Mouse (Mus musculus): ENCODE results near the gene Trafd1. TPM values are rescaled to one million over a fixed set of nuclear protein-coding genes. Genes with fewer than 3 reads are reported as not detected.
A peak's percentile ranks its signal among the peaks of the same experiment; 100 is the strongest.

Gene Trafd1
- total RNA-seq (2021), result 10 to 100 TPM; 78.9 to 81.2 TPM
- long read RNA-seq, experiment 1, transcript Trafd1-201 (12 exons, 2,503 nt), result major isoform, 28 of 70 reads
- long read RNA-seq, experiment 1, partial matches to known transcripts, result 6 of 70 reads
- long read RNA-seq, experiment 1, other reads (novel, unspliced or antisense), result 34 of 70 reads
- long read RNA-seq, experiment 2, transcript Trafd1-201 (12 exons, 2,503 nt), result major isoform, 20 of 64 reads
- long read RNA-seq, experiment 2, partial matches to known transcripts, result 8 of 64 reads
- long read RNA-seq, experiment 2, other reads (novel, unspliced or antisense), result 32 of 64 reads

DNA sequence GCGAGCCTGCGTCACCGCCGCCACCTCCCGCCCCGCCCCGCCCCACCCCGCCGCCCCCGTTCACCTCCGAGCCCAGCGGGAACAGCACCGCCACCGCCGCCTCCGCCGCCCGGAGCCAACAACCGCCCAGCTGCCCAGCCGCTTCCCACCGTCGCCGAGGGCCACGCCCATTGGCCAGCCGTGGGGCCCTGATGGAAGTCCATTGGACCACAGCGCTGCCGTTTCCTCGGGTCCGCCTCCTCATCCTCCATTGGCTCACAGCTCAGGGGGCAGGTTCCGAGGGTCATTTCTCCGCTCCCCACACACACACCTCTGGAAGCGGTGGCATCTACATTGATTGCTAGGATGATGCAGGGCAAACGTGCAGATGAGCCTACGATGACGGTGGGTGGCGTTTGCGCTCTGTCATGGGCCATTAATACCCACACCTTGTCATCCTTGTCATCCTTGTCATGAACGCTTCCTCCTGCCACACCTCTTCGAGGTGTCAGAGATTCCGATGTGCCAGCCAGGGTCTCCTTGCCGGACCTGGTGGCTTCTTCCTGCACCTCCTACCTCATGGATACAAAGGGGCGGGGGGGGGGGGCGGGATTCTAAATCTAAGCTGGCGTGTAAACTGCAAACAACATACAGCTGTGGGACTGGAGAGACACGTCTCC lies at the start of gene Trafd1:
Trafd1 (minus strand) TSS at position 172 of the 659 bp plus-strand sequence.
- intact Hi-C loops (cut with DNase I), result loop anchor here (5.0 kb wide), 1 partner anchor 163 kb away; the partner anchor contains the start of gene Hectd4
- peak; percentile 91 to 94 for DNase-seq (ENCODE audit: extremely low spot score in 1 of 2, low spot score in 2 of 2)
- Histone ChIP-seq H3K27ac (peak within 1 kb of the TSS; percentile 97), H3K4me3 (peak within 1 kb of the TSS; percentile 80)
- no peak for TF ChIP-seq CTCF (IDR thresholded peaks at IDR 0.05)

DNA sequence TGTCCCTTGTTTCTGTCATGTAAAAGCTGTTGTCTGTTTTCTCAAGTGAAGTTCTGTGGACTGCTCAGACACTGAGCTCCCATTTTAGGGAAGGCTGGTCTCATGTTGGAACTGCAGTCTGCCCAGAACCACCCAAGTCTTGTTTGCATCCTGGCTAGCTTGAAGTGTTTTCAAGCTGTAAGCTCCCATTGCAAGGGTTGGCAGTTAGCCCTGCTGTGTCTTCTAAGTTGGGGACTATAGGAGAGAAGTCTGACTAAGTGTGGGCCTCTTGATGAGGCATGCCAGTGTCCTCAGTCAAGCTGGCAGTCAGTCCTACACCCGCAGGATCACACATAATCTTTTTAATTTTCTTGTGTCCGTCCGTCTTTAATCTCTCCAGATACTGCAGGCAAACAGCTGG lies 43.5 kb upstream of the Trafd1 start:
- no peak for DNase-seq (ENCODE audit: extremely low spot score in 1 of 2, low spot score in 2 of 2)
- Histone ChIP-seq H3K4me3 (no peak overlapping the region), H3K27ac (no peak overlapping the region)
- no peak for TF ChIP-seq CTCF (IDR thresholded peaks at IDR 0.05)
- intact Hi-C loops (cut with DNase I), result no loop called here

DNA sequence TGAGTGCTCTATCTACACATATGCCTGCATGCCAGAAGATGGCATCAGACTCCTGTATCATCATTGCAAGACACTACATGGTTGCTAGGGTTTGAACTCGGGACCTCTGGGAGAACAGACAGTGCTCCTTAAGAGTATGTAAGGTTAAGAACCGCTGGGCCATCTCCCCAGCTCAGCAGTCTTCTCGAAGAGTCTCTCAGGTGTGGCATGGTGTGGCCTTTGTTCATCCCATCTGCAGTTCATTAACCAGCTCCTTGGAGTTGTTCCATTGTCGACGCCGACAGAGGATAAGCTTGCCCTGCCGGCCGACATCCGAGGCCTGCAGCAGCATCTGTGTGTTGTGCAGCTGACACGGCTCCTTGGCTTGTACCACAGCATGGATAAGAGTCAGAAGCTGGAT lies 37.9 kb upstream of the Trafd1 start:
- intact Hi-C loops (cut with DNase I), result no loop called here
- Histone ChIP-seq H3K4me3 (no peak overlapping the region), H3K27ac (no peak overlapping the region)
- DNase-seq (ENCODE audit: extremely low spot score in 1 of 2, low spot score in 2 of 2), result no peak
- no peak for TF ChIP-seq CTCF (IDR thresholded peaks at IDR 0.05)

DNA sequence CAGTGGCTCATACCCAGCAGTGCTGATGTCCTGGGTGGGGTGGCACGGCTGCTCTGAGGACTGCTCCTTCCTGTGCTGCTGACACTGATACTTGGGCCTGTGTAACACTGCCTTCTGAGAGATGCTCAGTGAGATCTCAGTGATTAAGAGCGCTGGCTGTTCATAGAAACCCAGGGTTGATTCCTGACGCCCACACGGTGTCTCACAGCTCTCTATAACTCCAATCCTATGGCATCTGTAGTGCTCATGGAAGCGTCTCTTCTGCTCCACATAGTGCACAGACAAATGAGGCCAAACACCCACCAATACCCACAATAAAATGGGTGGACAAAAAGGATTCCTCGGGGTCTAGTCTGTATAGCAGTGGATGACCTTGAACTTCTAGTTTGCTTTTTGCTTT lies 37.4 kb upstream of the Trafd1 start:
- no peak overlapping the region for H3K4me3 ChIP-seq
- TF ChIP-seq CTCF (IDR thresholded peaks at IDR 0.05), result no peak
- intact Hi-C loops (cut with DNase I), result no loop called here
- DNase-seq (ENCODE audit: extremely low spot score in 1 of 2, low spot score in 2 of 2), result no peak
- H3K27ac ChIP-seq, result no peak overlapping the region

DNA sequence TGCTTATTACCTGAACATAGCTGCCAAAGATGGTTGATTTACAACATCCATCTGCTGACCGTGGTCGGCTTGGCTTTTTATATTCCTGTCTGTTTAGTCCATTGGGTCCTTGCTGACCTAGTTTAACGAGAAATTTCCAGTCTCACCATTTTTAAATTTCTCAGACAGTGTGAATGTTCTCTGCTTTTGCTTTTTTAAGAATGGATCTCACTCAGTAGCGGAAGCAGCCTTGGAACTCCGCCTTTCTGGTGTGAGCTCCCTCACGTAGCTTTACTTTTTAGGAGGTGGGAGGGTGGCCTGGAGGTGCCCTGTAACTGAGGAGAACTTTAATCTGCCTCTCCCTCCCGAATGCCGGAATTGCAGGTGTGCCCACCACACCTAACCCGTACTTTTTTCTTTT lies 35.3 kb upstream of the Trafd1 start:
- Histone ChIP-seq H3K4me3 (no peak overlapping the region), H3K27ac (no peak overlapping the region)
- no peak for TF ChIP-seq CTCF (IDR thresholded peaks at IDR 0.05)
- DNase-seq (ENCODE audit: extremely low spot score in 1 of 2, low spot score in 2 of 2), result no peak
- intact Hi-C loops (cut with DNase I), result no loop called here

DNA sequence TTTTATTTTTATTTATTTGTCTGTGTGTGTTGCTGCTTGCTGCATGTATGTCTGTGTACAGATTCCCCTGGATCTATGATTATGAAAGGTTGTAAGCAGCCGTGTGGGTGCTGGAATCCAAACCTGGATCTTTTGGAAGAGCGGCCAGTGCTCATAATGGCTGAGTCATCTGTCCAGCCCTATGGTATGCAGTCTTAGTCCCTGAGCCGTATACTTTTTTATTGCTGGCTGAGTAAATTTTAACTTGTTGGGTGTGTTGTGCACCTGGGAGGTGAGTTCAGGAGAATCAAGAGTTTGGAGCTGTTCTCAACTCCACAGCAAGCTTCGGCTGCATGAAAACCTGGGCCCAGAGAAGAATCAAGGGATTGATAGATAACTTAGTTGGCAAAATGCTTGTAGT lies 25.5 kb upstream of the Trafd1 start:
- intact Hi-C loops (cut with DNase I), result no loop called here

DNA sequence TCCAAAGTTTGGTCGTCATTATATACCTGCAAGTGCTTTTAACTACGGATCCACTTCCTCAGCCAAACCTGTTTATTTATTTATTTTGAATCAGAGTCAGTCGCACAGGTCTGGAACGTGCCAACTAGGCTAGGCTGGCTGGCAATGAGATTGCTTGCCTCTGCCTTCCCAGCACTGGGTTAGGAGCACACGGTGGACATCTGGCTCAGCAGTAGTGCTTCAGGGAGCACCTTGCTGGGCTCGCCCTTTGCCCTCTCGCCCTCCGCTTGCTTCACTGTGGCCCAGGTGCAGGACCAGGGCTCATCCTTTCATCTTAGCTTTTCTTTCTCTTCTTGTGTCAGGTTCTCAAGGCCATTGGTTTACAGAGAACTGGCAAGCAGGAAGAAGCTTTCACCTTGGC lies 22.4 kb upstream of the Trafd1 start:
- no peak overlapping the region for H3K4me3 ChIP-seq
- no peak for DNase-seq (ENCODE audit: extremely low spot score in 1 of 2, low spot score in 2 of 2)
- no peak for TF ChIP-seq CTCF (IDR thresholded peaks at IDR 0.05)
- no peak overlapping the region for H3K27ac ChIP-seq
- intact Hi-C loops (cut with DNase I), result no loop called here

More for the DNA sequence above, 25.5 kb upstream of the Trafd1 start:
- H3K27ac ChIP-seq, result no peak overlapping the region
- TF ChIP-seq CTCF (IDR thresholded peaks at IDR 0.05), result no peak
- DNase-seq (ENCODE audit: extremely low spot score in 1 of 2, low spot score in 2 of 2), result no peak
- H3K4me3 ChIP-seq, result no peak overlapping the region

DNA sequence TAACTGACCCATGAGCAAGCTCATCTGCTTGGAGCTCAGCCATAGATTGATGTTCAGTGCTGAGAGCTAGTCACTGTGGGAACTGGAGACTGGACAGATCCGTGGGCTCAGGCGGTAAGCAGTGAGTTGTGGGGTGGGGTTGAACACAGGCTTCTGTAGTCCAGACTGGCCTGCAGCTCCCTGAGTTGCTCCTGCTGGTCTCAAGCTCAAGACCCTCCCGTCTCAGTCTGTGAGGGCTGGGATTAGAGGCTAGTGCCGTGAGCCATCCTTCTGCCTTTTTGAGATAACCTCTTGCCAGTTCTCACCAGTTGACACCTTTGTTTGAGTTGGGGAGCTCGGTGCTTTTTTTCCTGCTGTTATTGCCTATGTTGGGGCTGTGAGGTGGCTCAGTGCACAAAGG lies 15.4 kb upstream of the Trafd1 start:
- DNase-seq (ENCODE audit: extremely low spot score in 1 of 2, low spot score in 2 of 2), result no peak
- intact Hi-C loops (cut with DNase I), result no loop called here
- no peak for TF ChIP-seq CTCF (IDR thresholded peaks at IDR 0.05)
- Histone ChIP-seq H3K27ac (no peak overlapping the region), H3K4me3 (no peak overlapping the region)

DNA sequence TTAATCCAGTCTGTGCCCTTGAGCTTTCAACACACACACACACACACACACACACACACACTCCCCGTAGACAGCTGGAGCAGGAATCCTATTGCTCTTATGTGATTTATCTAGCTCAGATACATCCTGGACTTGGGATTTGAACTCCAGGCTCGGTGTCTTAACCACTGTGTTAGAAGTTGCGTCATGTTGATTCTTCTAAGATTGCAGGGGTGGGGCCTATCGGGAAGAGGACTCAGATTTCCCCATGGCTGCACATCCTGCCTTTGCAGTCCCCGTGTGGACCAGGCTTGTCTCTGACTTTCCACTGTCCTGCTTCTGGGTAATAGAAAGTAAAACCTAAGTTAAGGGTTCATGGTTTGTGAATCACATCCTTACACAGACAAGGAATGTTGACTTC lies 14.6 kb upstream of the Trafd1 start:
- no peak for DNase-seq (ENCODE audit: extremely low spot score in 1 of 2, low spot score in 2 of 2)
- no peak overlapping the region for H3K4me3 ChIP-seq
- TF ChIP-seq CTCF (IDR thresholded peaks at IDR 0.05), result no peak
- intact Hi-C loops (cut with DNase I), result no loop called here
- H3K27ac ChIP-seq, result no peak overlapping the region

DNA sequence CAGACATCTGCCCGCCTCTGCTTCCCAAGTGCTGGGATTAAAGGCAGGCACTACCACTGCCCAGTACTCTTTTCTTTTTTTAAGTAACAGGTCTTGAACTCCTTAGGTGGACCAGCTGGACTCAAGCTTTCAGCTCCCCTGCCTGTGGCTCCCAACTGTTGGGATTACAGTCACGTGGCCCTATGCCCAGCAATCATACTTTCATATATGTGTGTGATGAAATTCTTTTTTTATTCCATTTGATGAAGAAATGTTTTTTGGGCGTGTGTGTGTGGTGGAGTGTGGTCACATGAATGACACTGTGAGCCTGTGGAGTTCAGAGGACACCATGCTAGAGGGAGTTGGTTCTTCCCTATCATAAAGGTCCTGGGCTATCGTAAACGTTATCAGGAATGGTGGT lies 14.1 kb upstream of the Trafd1 start:
- intact Hi-C loops (cut with DNase I), result no loop called here
- no peak for TF ChIP-seq CTCF (IDR thresholded peaks at IDR 0.05)
- DNase-seq (ENCODE audit: extremely low spot score in 1 of 2, low spot score in 2 of 2), result no peak
- Histone ChIP-seq H3K27ac (no peak overlapping the region), H3K4me3 (no peak overlapping the region)

DNA sequence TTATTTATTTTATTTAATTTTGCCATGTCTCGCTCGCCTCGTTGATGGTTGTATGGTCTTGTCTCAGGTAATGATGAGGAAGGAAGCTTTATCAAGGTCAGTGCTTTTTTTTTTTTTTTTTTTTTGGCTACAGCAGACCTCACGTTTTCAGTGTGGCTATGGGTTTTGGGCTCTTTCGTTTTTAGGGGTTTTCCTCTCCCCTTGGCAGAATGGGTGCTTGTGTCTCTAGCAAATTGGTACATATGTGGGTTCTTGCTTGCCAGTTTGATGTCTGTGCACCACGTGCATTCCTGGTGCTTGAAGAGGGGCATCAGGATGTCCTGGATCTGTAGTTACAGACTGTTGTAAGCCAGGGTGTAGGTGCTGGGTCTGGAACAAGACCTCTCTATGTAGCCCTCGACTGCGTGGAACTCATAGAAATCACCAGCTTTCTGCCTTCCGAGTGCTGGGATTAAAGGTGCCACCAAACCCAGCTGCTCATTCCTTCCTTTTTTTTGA lies 13.6 kb upstream of the Trafd1 start:
- intact Hi-C loops (cut with DNase I), result no loop called here
- peak overlapping the region; percentile 77 for H3K4me3 ChIP-seq
- no peak for TF ChIP-seq CTCF (IDR thresholded peaks at IDR 0.05)
- no peak overlapping the region for H3K27ac ChIP-seq
- no peak for DNase-seq (ENCODE audit: extremely low spot score in 1 of 2, low spot score in 2 of 2)

DNA sequence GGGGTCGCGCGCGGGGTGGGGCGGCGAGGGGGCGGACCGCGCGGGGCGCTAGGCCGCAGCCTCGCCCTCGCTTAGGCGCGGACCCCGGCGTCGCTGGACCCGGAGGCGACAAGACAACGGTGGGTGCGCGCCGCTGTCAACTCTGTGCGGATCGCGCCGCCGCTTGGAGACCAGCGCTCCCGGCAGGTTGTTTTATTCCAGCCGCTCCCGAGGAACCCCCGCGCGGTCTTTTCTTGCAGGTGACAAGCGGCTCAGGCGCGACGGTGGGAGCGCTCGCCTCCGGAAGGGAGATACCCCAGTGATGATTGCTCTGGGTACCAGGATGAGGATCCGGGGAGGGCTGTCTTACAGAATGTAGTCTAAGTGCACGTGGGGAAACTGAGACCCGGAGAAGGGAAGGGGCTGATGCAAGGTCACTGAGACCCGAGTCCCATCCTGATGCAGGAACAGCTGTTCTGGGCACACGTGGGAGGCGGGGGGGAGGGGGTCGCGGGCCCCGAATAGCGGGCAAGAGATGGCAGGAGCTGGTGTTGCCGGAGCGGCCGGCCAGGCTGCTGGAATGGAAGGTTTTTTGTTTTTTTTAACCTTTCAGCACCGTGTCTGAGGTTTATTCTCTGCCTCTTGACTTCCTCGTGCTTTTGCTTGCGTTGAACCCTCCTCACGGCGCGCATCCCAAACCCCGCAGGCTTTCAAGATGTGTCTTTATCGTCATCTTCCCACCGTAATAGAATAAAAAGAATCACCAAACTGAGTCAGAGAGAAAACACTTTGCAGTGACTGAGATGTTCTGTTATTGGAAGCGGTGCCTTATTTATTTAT lies 12.9 kb upstream of the Trafd1 start:
- Histone ChIP-seq H3K4me3 (peak overlapping the region; percentile 77), H3K27ac (peak overlapping the region; percentile 89)
- DNase-seq (ENCODE audit: extremely low spot score in 1 of 2, low spot score in 2 of 2), result peak in 1 of 2 experiments; percentile 40
- intact Hi-C loops (cut with DNase I), result no loop called here
- TF ChIP-seq CTCF (IDR thresholded peaks at IDR 0.05), result no peak
